Mouse (Mus musculus) left cerebral cortex, postnatal 25 days (tissue): Measurements from ENCODE around the gene Lrrc32. TPM values are rescaled to one million over a fixed set of nuclear protein-coding genes. Genes with fewer than 3 reads are reported as not detected.
A peak's percentile ranks its signal among the peaks of the same experiment; 100 is the strongest.

ENCODE experiments used
- DNase-seq, 2 experiments: peaks; one replicate each; pipeline ENCODE4 v3.0.0; 2022; ENCODE audit warnings: low spot score in 2 of 2, mixed read lengths in 1 of 2
- intact Hi-C: fragments of 180-260 bp; cut with DNase I; formaldehyde crosslinking; loops from one replicate; pipeline ENCODE4 v1.15.1; 2025
- total RNA-seq, 2 experiments: library from RNA; stranded (reverse); gene quantifications; 2 replicates each; pipeline ENCODE4 v1.2.3; 2021

Gene Lrrc32
- total RNA-seq, 2 experiments from 2014 or later = 7.0 to 7.2 TPM

DNA sequence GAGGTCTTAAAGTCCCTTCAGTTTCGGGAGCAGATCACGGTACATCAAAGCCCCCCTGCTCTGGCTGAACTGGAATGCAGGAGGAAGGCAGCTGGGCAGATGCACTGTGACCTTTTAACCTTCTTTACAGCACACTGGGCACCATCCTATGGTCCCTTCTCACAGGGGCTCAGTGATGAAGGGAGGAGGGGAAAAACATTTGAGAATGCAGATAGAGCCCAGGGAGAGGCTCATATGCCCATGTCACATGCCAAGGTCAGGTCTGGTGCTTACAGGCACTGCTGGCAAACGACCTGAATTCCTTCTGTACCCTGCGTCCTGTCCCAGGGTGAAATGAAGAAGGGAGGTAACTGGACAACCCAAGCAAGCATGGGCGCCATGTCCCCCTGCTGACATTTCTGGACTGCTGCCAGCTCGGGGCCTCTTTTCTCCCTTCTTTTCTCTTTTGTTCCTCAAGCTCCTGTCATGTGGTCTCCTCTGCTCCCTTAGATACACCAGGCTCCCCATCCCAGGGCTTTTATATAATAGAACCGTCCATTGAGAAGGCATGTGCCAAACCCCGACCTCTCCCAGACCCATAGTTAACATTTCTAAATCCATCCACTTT, 49.0 kb downstream of the Lrrc32 start:
- intact Hi-C loops = no loop called here

DNA sequence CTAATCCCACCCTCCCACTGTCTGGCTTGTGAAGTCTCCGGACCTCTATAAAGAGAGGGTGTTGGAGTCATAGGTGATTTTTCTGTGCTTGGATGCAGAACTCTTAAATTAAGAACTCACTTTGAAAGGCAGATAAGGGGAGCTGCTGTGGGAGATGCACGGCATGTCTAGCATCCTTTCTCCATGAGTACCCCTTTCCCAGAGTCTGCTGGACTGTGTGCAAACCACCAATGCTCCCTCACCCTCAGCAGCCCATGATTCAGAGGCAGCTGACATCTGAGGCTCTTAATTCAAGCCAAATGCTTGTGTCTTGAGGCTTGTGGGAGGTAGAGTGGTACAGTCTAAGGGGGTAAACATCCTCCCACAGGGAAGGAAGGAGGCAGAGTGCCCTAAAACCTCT, 51.8 kb downstream of the Lrrc32 start:
- DNase-seq = no peak
- intact Hi-C loops = no loop called here

More for the DNA sequence above, 49.0 kb downstream of the Lrrc32 start:
- no peak for DNase-seq

DNA sequence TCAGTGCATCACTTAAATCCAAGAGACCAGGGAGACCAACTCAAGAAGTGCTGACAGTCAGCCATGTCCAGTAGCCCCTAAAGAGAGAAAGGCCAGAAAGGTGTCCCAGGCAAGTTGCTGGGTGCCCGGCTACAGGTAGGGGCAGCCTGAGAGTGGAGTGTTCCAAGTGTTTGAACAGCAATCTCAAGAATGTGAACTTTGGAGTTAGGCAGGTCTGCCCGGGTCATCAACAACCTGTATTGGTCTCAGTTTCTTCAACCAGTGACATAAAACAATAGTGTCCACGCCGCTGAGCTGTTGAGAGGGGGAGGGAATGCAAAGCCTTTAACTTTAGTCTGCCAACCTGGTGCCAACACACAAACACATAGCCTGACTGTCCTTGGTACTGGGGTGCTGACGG, 52.5 kb downstream of the Lrrc32 start:
- intact Hi-C loops = no loop called here
- DNase-seq = no peak

DNA sequence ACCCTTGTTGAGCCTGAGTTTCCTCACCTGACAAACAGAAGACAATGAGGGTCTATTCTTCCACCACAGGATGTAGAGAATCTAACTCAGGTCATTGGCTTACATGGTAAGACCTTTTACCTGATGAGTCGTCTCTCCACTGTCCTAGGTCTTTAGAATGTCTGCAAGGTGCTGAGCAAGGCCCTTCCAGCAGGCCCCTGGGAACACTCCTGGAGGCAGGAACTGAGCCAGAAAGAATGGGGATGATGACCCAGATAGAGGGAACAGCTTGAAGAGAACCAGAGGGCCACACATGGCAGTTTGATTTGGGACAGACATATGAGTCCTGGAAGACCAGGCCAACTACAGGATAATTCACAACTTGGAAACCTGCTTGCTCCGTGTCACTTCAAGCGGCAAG, 53.2 kb downstream of the Lrrc32 start:
- no peak for DNase-seq
- intact Hi-C loops = no loop called here

DNA sequence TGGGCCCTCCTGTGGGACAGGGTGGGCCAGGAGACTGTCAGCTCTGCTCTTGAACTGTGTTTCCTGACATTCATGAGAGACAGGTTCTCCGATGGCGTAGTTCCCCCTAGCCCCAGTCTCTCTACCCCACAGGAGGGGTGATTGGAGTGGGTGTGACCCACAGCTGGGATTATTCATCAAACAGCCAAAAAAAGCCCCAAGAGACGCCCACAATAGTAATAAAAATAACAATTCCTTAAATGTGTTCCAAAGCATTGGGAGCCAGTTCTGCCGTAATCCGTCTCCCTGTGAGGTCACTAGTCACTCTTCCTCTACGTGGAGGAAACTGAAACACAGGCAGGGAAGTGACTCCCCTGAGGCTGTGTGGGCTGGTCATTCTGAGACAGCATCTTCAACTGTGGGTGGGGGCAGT, 53.7 kb downstream of the Lrrc32 start:
- intact Hi-C loops = no loop called here
- DNase-seq = peak; percentile 11 to 70

DNA sequence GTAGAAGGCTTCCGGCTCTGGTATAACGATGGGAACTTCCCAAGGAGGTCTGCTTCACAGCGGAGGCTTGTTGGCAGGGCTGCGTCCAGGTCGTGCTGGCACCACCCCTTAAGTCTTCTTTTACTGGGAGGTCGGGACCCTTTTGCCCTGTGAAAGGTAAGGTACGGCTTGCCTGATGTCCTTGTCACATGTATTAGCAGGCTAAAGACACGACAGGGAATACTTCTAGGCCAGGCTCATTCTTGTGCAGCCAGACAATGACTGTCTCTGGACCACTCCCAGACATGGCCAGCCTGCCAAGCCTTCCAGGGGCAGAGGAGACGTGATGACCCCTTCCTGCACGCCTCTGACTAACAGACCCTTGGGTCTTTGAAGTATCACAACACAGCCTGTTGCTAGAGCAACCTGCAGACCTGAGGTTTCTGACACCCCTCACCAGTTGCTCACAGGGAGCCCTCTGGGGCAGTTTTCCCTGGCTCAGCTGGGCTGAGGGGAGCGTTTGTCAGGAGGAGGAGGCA, 54.8 kb downstream of the Lrrc32 start:
- intact Hi-C loops = no loop called here
- DNase-seq = no peak

DNA sequence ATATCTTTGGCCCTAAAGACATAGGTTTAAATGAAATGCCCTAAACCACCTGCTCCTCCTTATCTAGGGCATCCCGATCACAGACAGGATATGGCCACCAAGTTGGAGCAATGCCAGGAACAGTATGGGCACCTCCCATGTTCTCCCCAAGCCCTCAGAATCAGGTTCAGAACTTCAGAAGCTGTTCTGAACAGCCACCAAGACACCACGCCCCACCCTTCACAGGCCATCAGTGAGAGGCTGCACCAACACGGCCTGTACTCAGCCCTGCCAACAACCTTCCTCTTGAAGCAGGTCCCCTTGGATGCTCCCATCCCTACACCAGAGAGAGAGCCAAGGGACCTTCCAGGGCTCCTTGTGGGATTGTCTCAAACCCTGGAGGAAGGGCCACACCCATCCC, 55.5 kb downstream of the Lrrc32 start:
- DNase-seq = no peak
- intact Hi-C loops = no loop called here

DNA sequence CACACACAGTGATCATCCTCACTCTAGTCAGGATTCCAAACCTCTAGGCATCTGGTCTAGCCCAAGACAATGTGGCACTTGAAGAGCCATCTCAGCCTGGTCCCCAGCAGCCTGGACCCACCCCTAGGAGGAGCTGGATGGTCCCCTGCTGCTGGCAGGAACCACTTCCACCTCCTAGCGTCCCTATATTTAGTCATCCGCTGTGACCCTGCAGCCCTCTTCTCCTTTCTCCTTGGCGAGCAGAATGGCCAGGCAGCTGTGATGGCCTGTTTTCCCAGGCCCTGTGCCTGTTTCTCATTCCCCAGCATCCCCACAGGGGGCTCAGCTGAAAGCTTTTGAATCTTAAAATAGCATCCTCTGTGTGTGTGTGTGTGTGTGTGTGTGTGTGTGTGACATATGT, 59.8 kb downstream of the Lrrc32 start:
- intact Hi-C loops = no loop called here
- DNase-seq = no peak

DNA sequence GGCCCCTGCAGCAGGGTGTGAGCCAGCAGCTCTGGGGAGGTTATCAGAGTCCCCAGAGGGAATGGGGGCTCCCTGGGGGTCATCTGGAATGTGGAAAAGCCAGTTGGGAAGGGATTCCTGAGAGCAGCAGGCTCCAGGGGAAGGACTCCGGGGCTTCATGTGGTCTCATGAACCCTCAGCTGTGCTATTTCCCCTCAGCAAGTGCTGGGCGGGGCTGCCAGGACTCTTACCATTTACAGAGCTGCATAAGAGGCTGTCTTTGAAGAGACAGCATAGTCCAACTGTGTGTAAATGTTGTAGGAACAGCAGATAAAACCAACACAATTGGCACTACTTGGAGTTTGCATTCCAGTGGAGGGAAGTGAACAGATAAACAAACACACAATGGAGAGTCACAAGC, 61.5 kb downstream of the Lrrc32 start:
- intact Hi-C loops = no loop called here
- DNase-seq = no peak

DNA sequence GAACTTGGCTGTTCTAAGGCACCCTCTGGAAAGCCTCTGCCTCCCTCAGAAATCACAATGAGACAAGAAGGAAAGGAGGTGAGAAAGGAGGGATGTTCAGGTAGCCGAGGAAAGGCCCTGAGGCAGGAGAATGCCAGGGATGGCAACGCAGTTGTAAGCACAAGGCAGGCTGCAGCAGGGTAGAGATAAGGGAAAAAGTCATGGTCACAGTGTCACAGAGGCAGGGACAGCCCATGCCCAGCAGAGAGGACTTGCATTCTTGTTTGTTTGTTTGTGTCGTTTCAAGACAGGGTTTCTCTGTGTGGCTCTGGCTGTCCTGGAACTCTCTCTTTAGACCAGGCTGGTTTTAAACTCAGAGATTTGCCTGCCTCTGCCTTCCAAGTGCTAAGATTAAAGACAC, 62.0 kb downstream of the Lrrc32 start:
- intact Hi-C loops = no loop called here
- DNase-seq = no peak

Other genes with a start within 250 kb of the Lrrc32 start
- 10 to 100 TPM; 20.0 to 26.1 TPM for gene Acer3, start 168.1 kb upstream of the Lrrc32 start, total RNA-seq
- gene Tsku, start 128.0 kb upstream of the Lrrc32 start, total RNA-seq = 1 to 10 TPM; 2.1 to 2.7 TPM
- not detected for gene Gucy2d, start 48.9 kb upstream of the Lrrc32 start, total RNA-seq
- gene Emsy, start 167.5 kb downstream of the Lrrc32 start, total RNA-seq = 10 to 100 TPM; 62.4 to 68.4 TPM
- 10 to 100 TPM; 60.8 to 61.8 TPM for gene Thap12, start 213.8 kb downstream of the Lrrc32 start, total RNA-seq